Mouse (Mus musculus): ENCODE measurements around the gene Cers1. TPM values are rescaled to one million over a fixed set of nuclear protein-coding genes. Genes with fewer than 3 reads are reported as not detected.

The Cers1 gene
- polyA plus RNA-seq, 1 experiment from 2014 or later: 5.5 TPM

Other genes starting within 250 kb of the Cers1 start
- 0.95 and 1.6 TPM in 2 replicates for gene Tm6sf2, start 242.9 kb upstream of the Cers1 start, polyA plus RNA-seq (2014; fragmentation: Nextera tagmentation; extraction: Ambion mirVana)
- gene Hapln4, start 232.3 kb upstream of the Cers1 start, polyA plus RNA-seq (2014; fragmentation: Nextera tagmentation; extraction: Ambion mirVana): 0.04 and 0.22 TPM in 2 replicates
- gene Ncan, start 194.9 kb upstream of the Cers1 start, polyA plus RNA-seq (2014; fragmentation: Nextera tagmentation; extraction: Ambion mirVana): 47.2 and 52.4 TPM in 2 replicates
- gene Nr2c2ap, start 184.4 kb upstream of the Cers1 start, polyA plus RNA-seq (2014; fragmentation: Nextera tagmentation; extraction: Ambion mirVana): 14.3 and 16.9 TPM in 2 replicates
- 10.8 and 11.7 TPM in 2 replicates for gene Rfxank, start 176.6 kb upstream of the Cers1 start, polyA plus RNA-seq (2014; fragmentation: Nextera tagmentation; extraction: Ambion mirVana)
- gene Borcs8, start 176.3 kb upstream of the Cers1 start, polyA plus RNA-seq (2014; fragmentation: Nextera tagmentation; extraction: Ambion mirVana): 37.4 and 41.3 TPM in 2 replicates
- gene Mef2b, start 176.1 kb upstream of the Cers1 start, polyA plus RNA-seq (2014; fragmentation: Nextera tagmentation; extraction: Ambion mirVana): 0.23 and 0.40 TPM in 2 replicates
- 28.6 and 33.3 TPM in 2 replicates for gene Tmem161a, start 143.4 kb upstream of the Cers1 start, polyA plus RNA-seq (2014; fragmentation: Nextera tagmentation; extraction: Ambion mirVana)
- 1.6 and 2.1 TPM in 2 replicates for gene Slc25a42, start 103.5 kb upstream of the Cers1 start, polyA plus RNA-seq (2014; fragmentation: Nextera tagmentation; extraction: Ambion mirVana)
- gene Sugp2, start 81.5 kb upstream of the Cers1 start, polyA plus RNA-seq (2014; fragmentation: Nextera tagmentation; extraction: Ambion mirVana): 42.4 and 47.5 TPM in 2 replicates
- gene Armc6, start 81.3 kb upstream of the Cers1 start, polyA plus RNA-seq (2014; fragmentation: Nextera tagmentation; extraction: Ambion mirVana): 27.3 and 31.1 TPM in 2 replicates
- 50.5 and 61.2 TPM in 2 replicates for gene Homer3, start 32.9 kb upstream of the Cers1 start, polyA plus RNA-seq (2014; fragmentation: Nextera tagmentation; extraction: Ambion mirVana)
- gene Ddx49, start 13.3 kb upstream of the Cers1 start, polyA plus RNA-seq (2014; fragmentation: Nextera tagmentation; extraction: Ambion mirVana): 45.7 and 49.7 TPM in 2 replicates
- gene Cope, start 13.3 kb upstream of the Cers1 start, polyA plus RNA-seq (2014; fragmentation: Nextera tagmentation; extraction: Ambion mirVana): 230 and 240 TPM in 2 replicates
- 0.43 and 1.3 TPM in 2 replicates for gene Gdf1, start 14.0 kb downstream of the Cers1 start, polyA plus RNA-seq (2014; fragmentation: Nextera tagmentation; extraction: Ambion mirVana)
- gene Upf1, start 37.5 kb downstream of the Cers1 start, polyA plus RNA-seq (2014; fragmentation: Nextera tagmentation; extraction: Ambion mirVana): 19.6 and 19.8 TPM in 2 replicates
- gene Comp, start 57.8 kb downstream of the Cers1 start, polyA plus RNA-seq (2014; fragmentation: Nextera tagmentation; extraction: Ambion mirVana): 0.21 TPM in 1 of 2 replicates, not detected in the other
- gene Crtc1, start 123.8 kb downstream of the Cers1 start, polyA plus RNA-seq (2014; fragmentation: Nextera tagmentation; extraction: Ambion mirVana): 11.8 and 12.9 TPM in 2 replicates
- 12.6 and 13.1 TPM in 2 replicates for gene Klhl26, start 161.2 kb downstream of the Cers1 start, polyA plus RNA-seq (2014; fragmentation: Nextera tagmentation; extraction: Ambion mirVana)
- 12.3 TPM in 2 replicates for gene Tmem59l, start 171.6 kb downstream of the Cers1 start, polyA plus RNA-seq (2014; fragmentation: Nextera tagmentation; extraction: Ambion mirVana)
- gene Crlf1, start 177.4 kb downstream of the Cers1 start, polyA plus RNA-seq (2014; fragmentation: Nextera tagmentation; extraction: Ambion mirVana): 0.23 and 0.90 TPM in 2 replicates
- 126 and 129 TPM in 2 replicates for gene Rex1bd, start 191.0 kb downstream of the Cers1 start, polyA plus RNA-seq (2014; fragmentation: Nextera tagmentation; extraction: Ambion mirVana)
- 774 and 852 TPM in 2 replicates for gene Uba52, start 195.0 kb downstream of the Cers1 start, polyA plus RNA-seq (2014; fragmentation: Nextera tagmentation; extraction: Ambion mirVana)
- gene Fkbp8, start 211.9 kb downstream of the Cers1 start, polyA plus RNA-seq (2014; fragmentation: Nextera tagmentation; extraction: Ambion mirVana): 203 and 215 TPM in 2 replicates
- 48.0 and 50.0 TPM in 2 replicates for gene Kxd1, start 212.2 kb downstream of the Cers1 start, polyA plus RNA-seq (2014; fragmentation: Nextera tagmentation; extraction: Ambion mirVana)
- gene Ell, start 223.7 kb downstream of the Cers1 start, polyA plus RNA-seq (2014; fragmentation: Nextera tagmentation; extraction: Ambion mirVana): 13.0 TPM in 2 replicates

All from midbrain, embryonic 11.5 days (tissue).